Mouse (Mus musculus) ES-Bruce4 (cell line): ENCODE results near the gene Ankrd2. TPM values are rescaled to one million over a fixed set of nuclear protein-coding genes. Genes with fewer than 3 reads are reported as not detected.

ENCODE experiments used
- H3K27ac ChIP-seq: 2 replicates; pipeline ENCODE4 v1.5.1; 2012; ENCODE audit warnings: low read length, inconsistent platforms; ENCODE audit not compliant: insufficient read depth
- H3K27me3 ChIP-seq: 2 replicates; pipeline ENCODE4 v1.6.1; 2012; ENCODE audit warnings: mild to moderate bottlenecking, low read length, inconsistent platforms; ENCODE audit not compliant: control insufficient read depth, poor library complexity, insufficient read depth, severe bottlenecking
- H3K36me3 ChIP-seq: 2 replicates; pipeline ENCODE4 v1.6.1; 2012; ENCODE audit warnings: inconsistent platforms, mild to moderate bottlenecking, low read length, moderate library complexity; ENCODE audit not compliant: control insufficient read depth, poor library complexity, insufficient read depth, severe bottlenecking
- H3K4me1 ChIP-seq: one replicate; pipeline ENCODE4 v1.8.1; 2011; ENCODE audit warnings: low read length; ENCODE audit not compliant: control insufficient read depth, insufficient read depth
- H3K4me3 ChIP-seq: 2 replicates; pipeline ENCODE4 v1.5.1; 2011; ENCODE audit warnings: low read depth, mild to moderate bottlenecking, low read length
- H3K9ac ChIP-seq: 2 replicates; pipeline ENCODE4 v1.6.1; 2012; ENCODE audit warnings: low read depth, mild to moderate bottlenecking, inconsistent platforms; ENCODE audit not compliant: poor library complexity, severe bottlenecking
- H3K9me3 ChIP-seq: replicated peaks from 2 replicates; pipeline ENCODE4 v1.6.1; 2012; ENCODE audit warnings: mild to moderate bottlenecking, low read length, inconsistent platforms; ENCODE audit not compliant: control insufficient read depth, poor library complexity, insufficient read depth, severe bottlenecking
- CTCF ChIP-seq: IDR thresholded peaks from one replicate; pipeline ENCODE4 v1.8.1; 2011; ENCODE audit warnings: low read depth, low read length
- EP300 ChIP-seq: IDR thresholded peaks from 2 replicates; pipeline ENCODE4 v1.6.1; 2011; ENCODE audit warnings: low read depth, low read length; ENCODE audit not compliant: insufficient read depth
- POLR2A ChIP-seq: IDR thresholded peaks from one replicate; pipeline ENCODE4 v1.8.1; 2011; ENCODE audit warnings: low read length; ENCODE audit not compliant: insufficient read depth
- polyA plus RNA-seq: library from polyadenylated mRNA; stranded (reverse); fragments of >200 nt; gene quantifications from 2 replicates; pipeline ENCODE4 v1.2.4, GENCODE M21; 2011; ENCODE audit warnings: low read depth; ENCODE audit not compliant: missing spikeins, insufficient read depth, insufficient read length

Gene Ankrd2
- polyA plus RNA-seq, 1 experiment, result not detected

- no peaks in the 10 kb centered on the region for H3K27me3 ChIP-seq
- TF ChIP-seq POLR2A (no peak), EP300 (no peak), CTCF (no peak)
- H3K9me3 ChIP-seq, result no peaks in the 10 kb centered on the region
Observed at GRCm38 (mm10) chr19:42010436-42010835, 25.4 kb upstream of the Ankrd2 start.

GRCm38 (mm10) chr19:42011123-42011522 is 24.7 kb upstream of the Ankrd2 start:
- Histone ChIP-seq H3K36me3 (no peaks in the 10 kb centered on the region), H3K27me3 (no peaks in the 10 kb centered on the region), H3K9me3 (no peaks in the 10 kb centered on the region), H3K4me1 (peaks cover 8% of the 10 kb centered on the region), H3K9ac (no peak overlapping the region), H3K27ac (no peak overlapping the region), H3K4me3 (no peak overlapping the region)
- TF ChIP-seq CTCF (no peak), POLR2A (no peak), EP300 (no peak)

More at GRCm38 (mm10) chr19:42010436-42010835, 25.4 kb upstream of the Ankrd2 start:
- H3K36me3 ChIP-seq, result no peaks in the 10 kb centered on the region
- H3K9ac ChIP-seq, result no peak overlapping the region
- H3K4me1 ChIP-seq, result peaks cover 8% of the 10 kb centered on the region
- no peak overlapping the region for H3K4me3 ChIP-seq
- no peak overlapping the region for H3K27ac ChIP-seq

DNA sequence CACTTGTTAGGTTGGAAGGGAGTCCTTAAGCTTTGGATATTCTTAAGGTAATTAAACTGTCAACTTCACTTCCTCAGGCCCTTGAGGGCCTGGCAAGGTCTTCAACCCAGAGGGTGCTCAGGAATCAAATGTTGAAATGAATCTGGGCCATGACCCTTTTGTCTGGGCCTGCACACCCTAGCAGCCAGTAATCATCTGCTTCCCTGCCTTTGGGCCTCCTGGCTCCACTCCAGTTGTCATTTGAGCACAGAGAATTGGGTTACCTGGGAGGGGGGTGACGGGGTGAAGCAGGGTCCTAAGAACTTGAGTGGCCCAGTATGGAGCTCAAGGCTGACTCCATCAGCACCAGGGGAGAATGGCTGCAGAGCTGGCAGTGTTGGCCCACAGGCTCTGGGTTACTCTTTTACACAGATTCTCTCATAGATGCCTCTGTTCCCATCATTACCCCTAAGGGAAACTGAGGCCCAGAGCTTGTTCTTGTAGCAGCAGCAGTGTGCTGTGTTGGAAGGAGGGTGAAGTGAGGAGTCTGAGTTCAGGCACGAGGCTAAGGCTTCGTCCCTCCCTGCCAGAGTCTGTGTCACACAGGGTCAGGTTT is 21.5 kb upstream of the Ankrd2 start:
- Histone ChIP-seq H3K4me1 (no peaks in the 10 kb centered on the region), H3K4me3 (no peak overlapping the region), H3K27me3 (no peaks in the 10 kb centered on the region), H3K36me3 (no peaks in the 10 kb centered on the region), H3K9ac (no peak overlapping the region), H3K9me3 (no peaks in the 10 kb centered on the region), H3K27ac (no peak overlapping the region)
- TF ChIP-seq POLR2A, result no peak
- no peak for TF ChIP-seq EP300
- TF ChIP-seq CTCF, result no peak

DNA sequence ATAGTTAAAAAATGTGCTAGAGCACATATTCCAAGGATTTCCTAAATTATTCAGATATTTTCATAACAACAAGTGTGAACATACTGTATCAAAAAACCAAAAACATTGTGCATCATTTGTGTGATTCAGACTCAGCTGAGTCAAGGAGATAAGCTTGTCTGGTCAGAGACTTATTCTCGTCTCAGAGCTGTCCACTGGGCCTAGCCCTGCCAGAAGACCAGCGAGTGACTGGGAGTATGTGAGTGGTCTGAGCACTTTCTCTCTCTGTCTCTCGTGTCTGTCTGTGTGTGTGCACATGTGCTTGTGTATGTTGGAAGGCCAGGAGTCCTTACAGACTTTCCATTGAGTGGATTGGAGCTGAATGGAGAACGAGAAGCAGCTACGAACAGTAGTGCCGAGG is 20.8 kb upstream of the Ankrd2 start:
- Histone ChIP-seq H3K27ac (no peak overlapping the region), H3K4me1 (no peaks in the 10 kb centered on the region), H3K9me3 (no peaks in the 10 kb centered on the region), H3K36me3 (no peaks in the 10 kb centered on the region), H3K4me3 (no peak overlapping the region), H3K9ac (no peak overlapping the region), H3K27me3 (no peaks in the 10 kb centered on the region)
- TF ChIP-seq POLR2A (no peak), CTCF (no peak), EP300 (no peak)

DNA sequence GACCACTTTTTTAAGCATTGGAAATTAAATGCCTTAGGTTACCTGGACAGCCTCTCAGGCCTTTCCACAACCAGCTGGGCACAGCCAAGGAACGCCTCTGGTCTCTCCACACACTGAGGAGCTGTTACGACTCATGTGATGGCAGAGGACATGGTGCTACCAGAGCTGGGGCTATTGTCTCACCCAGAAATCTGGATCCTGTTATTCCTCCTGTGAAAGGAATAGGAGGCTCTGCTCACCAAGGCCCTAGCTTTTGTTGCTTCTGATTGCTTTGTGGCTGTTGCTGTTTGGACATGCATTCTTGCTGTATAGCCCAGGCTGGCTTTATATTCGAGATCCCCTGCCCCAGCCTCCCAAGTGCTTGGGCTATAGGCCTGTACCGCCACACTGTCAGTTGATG is 19.5 kb upstream of the Ankrd2 start:
- H3K4me1 ChIP-seq, result no peaks in the 10 kb centered on the region
- H3K27me3 ChIP-seq, result no peaks in the 10 kb centered on the region
- no peak for TF ChIP-seq CTCF
- no peak for TF ChIP-seq POLR2A
- TF ChIP-seq EP300, result no peak
- no peaks in the 10 kb centered on the region for H3K36me3 ChIP-seq
- no peaks in the 10 kb centered on the region for H3K9me3 ChIP-seq
- H3K9ac ChIP-seq, result no peak overlapping the region
- no peak overlapping the region for H3K4me3 ChIP-seq
- H3K27ac ChIP-seq, result no peak overlapping the region

GRCm38 (mm10) chr19:42016840-42017239 is 19.0 kb upstream of the Ankrd2 start:
- H3K9me3 ChIP-seq, result no peaks in the 10 kb centered on the region
- H3K27ac ChIP-seq, result no peak overlapping the region
- H3K36me3 ChIP-seq, result no peaks in the 10 kb centered on the region
- no peak overlapping the region for H3K4me3 ChIP-seq
- no peak for TF ChIP-seq POLR2A
- TF ChIP-seq CTCF, result no peak
- TF ChIP-seq EP300, result no peak
- H3K27me3 ChIP-seq, result no peaks in the 10 kb centered on the region
- H3K9ac ChIP-seq, result no peak overlapping the region
- peaks cover 4% of the 10 kb centered on the region for H3K4me1 ChIP-seq
